Mouse (Mus musculus) neural tube, embryonic 10.5 days (tissue): ENCODE results near the gene Hs6st2.

Experiments used
- DNase-seq: peaks from one replicate; pipeline ENCODE4 v3.0.0-alpha.2; 2017; ENCODE audit warnings: low spot score; ENCODE audit errors: extremely low spot score

Gene Hs6st2

DNA sequence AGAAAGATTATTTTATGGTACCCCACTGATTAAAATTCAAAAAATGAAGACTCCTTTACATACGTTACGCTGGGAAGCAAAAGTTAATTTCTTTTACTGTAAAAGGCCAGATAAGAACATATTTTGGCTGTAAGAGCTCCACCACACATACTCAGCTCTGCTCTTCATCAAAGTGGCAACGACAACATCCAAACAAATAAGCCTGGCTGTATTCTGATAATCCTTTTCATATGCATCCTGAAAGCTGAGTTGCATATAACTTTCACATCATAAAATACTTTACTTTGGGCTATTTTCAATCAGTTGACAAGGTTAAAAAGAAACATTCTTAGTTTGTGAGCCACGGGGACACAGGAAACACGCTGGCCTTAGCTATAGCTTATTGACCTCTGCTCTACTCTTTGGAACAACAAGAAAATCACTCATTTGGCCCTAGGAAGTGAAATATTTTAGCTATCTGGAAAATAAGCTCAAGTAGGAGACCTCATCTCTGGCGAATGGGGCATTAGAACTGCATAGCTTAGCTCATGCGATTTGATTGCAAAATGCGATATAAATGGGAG, 91.1 kb downstream of the Hs6st2 start:
- DNase-seq = no peak

- DNase-seq = no peak
These were observed 96.2 kb downstream of the Hs6st2 start for GRCm38 (mm10) chrX:51585444-51585843.

DNA sequence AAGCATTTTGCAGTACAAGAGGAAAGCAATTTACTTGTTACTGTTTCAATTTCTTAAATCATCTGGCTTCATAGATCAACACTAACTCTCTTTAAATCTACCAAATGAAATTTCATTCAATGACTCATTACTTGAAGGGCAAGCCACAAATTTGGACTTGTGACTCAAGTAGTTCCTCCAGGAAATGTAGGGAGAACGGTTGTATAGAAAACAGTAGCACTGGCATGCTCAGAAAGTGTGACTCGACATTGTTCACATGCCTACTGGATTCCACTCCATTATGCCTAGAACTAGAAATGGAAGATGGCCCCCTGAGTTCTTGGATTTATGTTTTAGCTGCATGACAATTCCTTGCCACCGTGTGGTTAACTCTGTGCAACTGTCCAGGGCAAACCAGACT, 100.0 kb downstream of the Hs6st2 start:
- no peak for DNase-seq

DNA sequence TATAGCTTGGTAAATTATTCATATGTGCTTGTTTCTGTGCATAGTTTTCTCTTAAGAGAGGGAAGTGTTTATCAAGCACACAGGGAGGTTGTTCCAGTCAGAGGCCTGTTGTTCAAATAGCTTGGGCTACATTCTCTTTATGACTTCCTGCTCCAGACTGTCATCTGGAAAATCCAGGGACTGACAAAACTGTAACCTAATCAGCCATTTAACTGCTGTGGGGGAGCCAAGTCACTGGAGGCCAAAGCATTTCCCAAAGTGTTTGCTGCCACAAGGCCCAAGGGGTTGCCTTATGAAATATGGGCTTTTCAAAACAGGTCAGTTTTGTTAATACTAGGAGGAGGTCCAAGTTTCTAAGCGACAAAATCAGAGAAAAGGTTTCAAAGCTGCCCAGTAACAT, 119.8 kb downstream of the Hs6st2 start:
- no peak for DNase-seq

DNA sequence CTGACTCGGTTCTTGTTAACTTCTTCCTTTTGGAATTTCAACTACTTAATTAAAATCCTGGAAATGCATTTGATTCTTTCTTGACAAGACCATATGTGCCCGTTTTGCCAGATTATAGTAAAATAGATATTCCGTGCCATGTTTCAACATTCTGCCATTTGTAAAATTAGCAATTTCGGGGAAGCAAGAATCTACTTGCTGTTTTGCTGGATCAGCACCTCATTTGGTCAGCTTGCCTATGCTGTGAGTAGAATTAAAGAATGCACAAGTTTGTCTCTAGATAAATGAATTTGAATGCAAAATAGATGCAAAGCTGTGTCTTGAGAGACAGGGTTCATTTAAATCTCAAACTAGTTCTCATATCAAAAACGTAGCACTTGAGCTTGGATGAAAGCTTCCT, 142.0 kb downstream of the Hs6st2 start:
- DNase-seq = no peak

- DNase-seq = no peak
These were observed 144.6 kb downstream of the Hs6st2 start for GRCm38 (mm10) chrX:51537082-51537481.

- no peak for DNase-seq
These were observed 146.4 kb downstream of the Hs6st2 start for GRCm38 (mm10) chrX:51535226-51535625.

- DNase-seq = no peak
These were observed 150.5 kb downstream of the Hs6st2 start for GRCm38 (mm10) chrX:51531136-51531535.

- DNase-seq = no peak
These were observed 153.1 kb downstream of the Hs6st2 start for GRCm38 (mm10) chrX:51528601-51529000.

DNA sequence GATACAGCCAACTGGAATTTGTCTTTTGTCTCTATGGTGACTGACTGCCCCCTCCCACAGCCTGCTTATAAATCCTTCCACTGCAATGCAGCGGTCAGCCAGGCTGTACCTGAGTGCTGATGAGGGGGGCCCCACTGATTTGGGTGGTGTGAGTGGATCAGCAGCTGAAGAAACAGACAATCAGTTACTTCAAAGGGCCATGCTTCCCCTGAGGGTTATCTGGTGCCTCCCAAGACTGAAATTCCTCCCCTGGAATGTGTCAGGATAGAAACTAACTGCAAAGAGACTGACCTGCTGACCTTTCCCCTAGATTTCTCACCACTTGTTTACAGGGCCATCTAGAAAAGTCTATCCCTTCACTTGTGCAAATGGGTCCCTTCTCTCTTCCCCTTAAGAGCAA, 166.8 kb downstream of the Hs6st2 start:
- DNase-seq = peak; percentile 45

DNA sequence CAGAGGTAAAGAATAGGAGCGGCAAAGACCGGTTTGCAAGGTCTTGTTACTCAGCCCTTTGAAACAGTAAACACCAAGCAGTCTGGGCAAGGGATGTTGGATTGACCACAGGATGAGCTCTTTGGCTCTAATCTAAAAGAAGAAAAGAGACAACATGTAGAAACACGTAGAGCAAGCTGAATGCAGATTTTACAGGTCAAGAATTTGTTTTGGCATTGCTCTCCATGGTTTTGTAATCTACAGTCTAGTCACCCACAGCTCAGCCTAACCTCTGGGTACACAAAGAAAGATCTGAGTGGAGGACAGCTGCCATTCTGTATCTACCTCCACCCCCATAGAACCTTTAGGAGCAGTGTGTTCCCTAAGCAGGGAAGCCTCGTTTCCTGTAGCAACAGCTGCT, 175.1 kb downstream of the Hs6st2 start:
- no peak for DNase-seq

GRCm38 (mm10) chrX:51505691-51506090, 176.0 kb downstream of the Hs6st2 start:
- no peak for DNase-seq

- no peak for DNase-seq
These were observed 177.7 kb downstream of the Hs6st2 start for GRCm38 (mm10) chrX:51503781-51504471.

DNA sequence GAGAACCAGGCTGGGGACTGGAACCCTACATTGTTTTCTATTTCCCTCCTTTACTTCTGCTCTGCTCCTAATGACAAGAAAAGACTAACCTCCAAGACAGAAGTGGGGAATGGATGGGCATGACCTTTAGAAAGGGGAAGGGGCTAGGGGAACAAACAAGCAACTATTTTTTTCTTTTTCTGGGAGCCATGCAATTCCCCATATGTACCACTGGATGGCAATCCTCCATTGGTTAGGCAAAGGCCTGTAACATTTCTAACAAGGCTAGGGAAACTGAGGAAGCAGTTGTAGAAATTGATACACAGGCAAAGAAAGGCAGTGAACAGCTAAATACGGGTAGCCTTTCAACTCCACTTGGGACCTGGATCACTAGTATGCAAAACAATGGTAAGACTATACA, 183.8 kb downstream of the Hs6st2 start:
- no peak for DNase-seq

GRCm38 (mm10) chrX:51488374-51488773, 193.3 kb downstream of the Hs6st2 start:
- DNase-seq = no peak

GRCm38 (mm10) chrX:51469411-51469810, 212.2 kb downstream of the Hs6st2 start:
- DNase-seq = no peak

GRCm38 (mm10) chrX:51461413-51461812, 220.2 kb downstream of the Hs6st2 start:
- DNase-seq = no peak

- DNase-seq = no peak
These were observed 238.3 kb downstream of the Hs6st2 start for GRCm38 (mm10) chrX:51443366-51443765.

DNA sequence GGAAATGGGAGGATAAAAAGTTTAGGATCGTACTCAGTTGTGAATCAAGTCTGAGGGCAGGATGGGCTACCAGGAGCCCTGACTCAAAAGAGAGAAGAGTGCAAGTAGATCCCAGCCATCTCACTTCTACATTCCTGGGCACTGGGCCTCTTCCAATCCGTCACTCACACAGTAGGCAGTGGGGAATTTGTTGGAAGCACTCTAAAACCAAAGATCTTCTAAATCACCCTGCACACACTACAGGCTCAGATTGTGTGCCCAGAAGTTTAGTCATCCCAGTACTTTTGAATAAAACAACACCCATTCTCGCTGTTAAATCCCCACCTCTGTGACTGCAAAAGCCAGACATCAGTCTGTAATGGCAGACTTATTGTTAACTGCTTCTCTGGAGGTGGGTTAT, 249.9 kb downstream of the Hs6st2 start:
- no peak for DNase-seq

DNA sequence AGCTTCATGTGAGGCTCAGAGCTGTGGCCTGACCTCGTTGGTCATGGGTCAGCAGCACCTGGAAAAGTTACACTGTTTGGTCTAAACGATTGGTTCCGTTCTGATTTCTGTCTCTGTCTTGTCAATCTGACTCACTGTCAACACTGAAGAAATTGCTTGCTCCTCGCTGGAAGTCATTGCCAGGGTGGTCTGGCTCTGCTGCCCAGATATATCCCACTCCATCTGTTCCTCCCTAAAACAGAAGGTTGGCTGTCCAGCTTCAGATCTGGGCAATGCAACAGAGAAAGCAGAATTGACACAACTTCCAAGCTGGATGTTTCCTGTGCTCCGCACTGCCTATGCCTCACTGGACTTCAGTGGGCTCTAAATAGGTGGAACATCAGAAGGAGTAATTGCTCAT, 256.6 kb downstream of the Hs6st2 start:
- DNase-seq = no peak

GRCm38 (mm10) chrX:51410289-51410688, 271.4 kb downstream of the Hs6st2 start:
- DNase-seq = no peak

- DNase-seq = no peak
These were observed 284.2 kb downstream of the Hs6st2 start for GRCm38 (mm10) chrX:51397457-51397856.

DNA sequence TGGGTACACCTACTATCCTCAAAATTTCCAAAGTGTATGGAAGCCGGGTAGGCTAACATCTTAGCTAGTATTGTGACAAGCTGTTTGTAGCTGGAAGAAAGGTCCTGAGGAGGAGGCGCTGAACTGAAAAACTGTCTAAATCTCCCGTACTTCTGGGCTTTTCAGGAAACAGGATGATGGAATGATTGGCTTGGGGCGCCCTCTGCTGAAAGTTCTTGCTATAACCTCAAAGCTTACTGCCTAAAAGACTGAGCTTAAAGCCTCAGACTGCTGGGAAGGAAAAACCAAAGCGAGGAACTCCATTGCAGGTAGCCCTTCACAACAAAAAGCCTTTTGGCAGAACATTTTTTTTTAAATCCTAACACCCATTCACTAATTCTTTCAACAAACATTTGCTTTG, 307.0 kb downstream of the Hs6st2 start:
- DNase-seq = peak; percentile 59
